Mouse (Mus musculus) liver, adult 2 months (tissue): Measurements from ENCODE around the gene C330021F23Rik.

Source experiments
- CTCF ChIP-seq: fragments of 200-500 bp; IDR thresholded peaks from 2 replicates; pipeline ENCODE4 v1.5.1; 2011; ENCODE audit warnings: low read depth, low read length, control low read depth
- POLR2A ChIP-seq: fragments of 200-500 bp; IDR thresholded peaks from 2 replicates; pipeline ENCODE4 v1.6.1; 2011; ENCODE audit warnings: low read length, control low read depth; ENCODE audit not compliant: insufficient read depth; ENCODE audit errors: extremely low read depth

- TF ChIP-seq CTCF (peak; percentile 27; the same call in 1 of the 2 replicates), POLR2A (no peak)
Measured at GRCm38 (mm10) chr8:3628014-3628413, 60.2 kb downstream of the C330021F23Rik start.
